Mouse (Mus musculus) kidney, adult 2 months (tissue): ENCODE data around the gene Gcsam.

ENCODE experiments used
- CTCF ChIP-seq: fragments of 200-500 bp; conservative IDR thresholded peaks from 2 replicates; pipeline ENCODE4 v1.5.1; 2011; ENCODE audit warnings: low read depth, mild to moderate bottlenecking, control low read depth, low read length, moderate library complexity, mixed read lengths; ENCODE audit not compliant: insufficient read depth, insufficient read length
- POLR2A ChIP-seq: fragments of 200-500 bp; IDR thresholded peaks from one replicate; pipeline ENCODE4 v1.6.1; 2011; ENCODE audit warnings: low read depth, low read length, control low read depth

GRCm38 (mm10) chr16:45658248-45658647 lies 48.1 kb downstream of the Gcsam start:
- TF ChIP-seq POLR2A (no peak), CTCF (no peak)
